Mouse (Mus musculus) E14TG2a.4 (cell line): ENCODE data around the gene Emd.
A peak's percentile ranks its signal among the peaks of the same experiment; 100 is the strongest.

Experiments
- H3K27me3 ChIP-seq: 2 replicates; pipeline ENCODE4 v1.6.1; 2014; ENCODE audit warnings: low read length, control low read depth; ENCODE audit not compliant: insufficient read depth
- H3K36me3 ChIP-seq: 2 replicates; pipeline ENCODE4 v1.6.1; 2014; ENCODE audit warnings: low read length, control low read depth; ENCODE audit not compliant: insufficient read depth
- H3K4me1 ChIP-seq: replicated peaks from 2 replicates; pipeline ENCODE4 v1.6.1; 2014; ENCODE audit warnings: low read depth, low read length, control low read depth
- H3K4me3 ChIP-seq: replicated peaks from 2 replicates; pipeline ENCODE4 v1.5.1; 2014; ENCODE audit warnings: mild to moderate bottlenecking, low read length
- H3K9me3 ChIP-seq: 2 replicates; pipeline ENCODE4 v1.6.1; 2014; ENCODE audit warnings: low read length, control low read depth
- CTCF ChIP-seq: conservative IDR thresholded peaks from 2 replicates; pipeline ENCODE4 v1.5.1; 2014; ENCODE audit warnings: low read length
- NANOG ChIP-seq: IDR thresholded peaks from 2 replicates; pipeline ENCODE4 v1.6.1; 2014; ENCODE audit warnings: borderline replicate concordance, low read length, mixed read lengths
- POU5F1 ChIP-seq: IDR thresholded peaks from 2 replicates; pipeline ENCODE4 v1.6.1; 2014; ENCODE audit warnings: low read length, borderline replicate concordance

Emd gene

DNA sequence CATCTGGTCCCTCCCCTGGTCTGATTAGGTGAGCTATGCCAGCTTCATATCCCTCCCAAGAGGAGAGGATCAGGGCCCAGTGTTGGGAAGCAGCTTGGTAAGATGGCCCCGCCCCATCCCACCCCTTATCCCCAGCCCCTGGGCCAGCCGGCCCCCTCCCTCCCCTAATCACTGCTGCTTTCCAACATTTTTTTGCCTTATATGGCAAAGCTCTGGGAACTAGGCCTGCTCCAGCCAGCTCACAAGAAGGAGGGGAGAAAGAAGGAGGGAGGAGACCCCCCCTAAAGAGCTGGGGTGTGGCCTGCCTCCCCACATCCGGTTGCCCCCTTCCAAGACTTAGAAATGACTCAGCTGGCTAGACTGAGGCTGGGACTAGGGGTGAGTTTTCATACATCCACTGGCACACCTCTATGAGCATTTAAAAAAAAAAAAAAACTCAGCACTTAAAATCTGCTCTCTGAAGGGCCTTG, 9.8 kb upstream of the Emd start:
- H3K9me3 ChIP-seq: no peaks in the 10 kb centered on the region
- peak overlapping the region; percentile 86 for H3K4me3 ChIP-seq
- TF ChIP-seq CTCF (no peak), NANOG (no peak), POU5F1 (no peak)
- no peaks in the 10 kb centered on the region for H3K27me3 ChIP-seq
- peaks cover 38% of the 10 kb centered on the region for H3K4me1 ChIP-seq
- peaks cover 45% of the 10 kb centered on the region for H3K36me3 ChIP-seq

GRCm38 (mm10) chrX:74245107-74245506, 9.4 kb upstream of the Emd start:
- no peaks in the 10 kb centered on the region for H3K9me3 ChIP-seq
- peak overlapping the region; percentile 86 for H3K4me3 ChIP-seq
- TF ChIP-seq POU5F1 (no peak), NANOG (no peak), CTCF (no peak)
- H3K4me1 ChIP-seq: peaks cover 38% of the 10 kb centered on the region
- no peaks in the 10 kb centered on the region for H3K27me3 ChIP-seq
- peaks cover 40% of the 10 kb centered on the region for H3K36me3 ChIP-seq

DNA sequence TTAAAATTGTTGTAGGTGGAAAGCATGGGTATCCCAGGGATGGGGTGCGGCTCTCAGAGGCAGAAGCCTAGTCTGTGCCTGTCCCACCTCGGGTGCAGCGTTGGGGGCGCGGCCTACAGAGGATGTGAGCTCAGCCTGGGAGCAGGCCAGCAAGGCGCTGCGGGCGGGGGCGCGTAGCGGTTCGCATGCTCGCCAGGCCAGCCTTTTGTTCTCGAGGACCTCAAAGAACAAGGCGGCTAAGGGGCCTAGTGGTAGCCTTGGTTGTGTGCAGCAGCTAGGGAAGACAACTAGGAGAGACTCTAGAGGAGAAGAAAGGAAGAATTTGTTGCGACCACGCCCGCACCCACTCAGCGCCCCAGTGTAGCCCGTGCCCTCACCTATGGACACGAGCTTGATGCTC, 8.8 kb upstream of the Emd start:
- H3K9me3 ChIP-seq: no peaks in the 10 kb centered on the region
- TF ChIP-seq NANOG: no peak
- H3K4me3 ChIP-seq: peak overlapping the region; percentile 86
- H3K36me3 ChIP-seq: peaks cover 34% of the 10 kb centered on the region
- no peaks in the 10 kb centered on the region for H3K27me3 ChIP-seq
- peaks cover 38% of the 10 kb centered on the region for H3K4me1 ChIP-seq

GRCm38 (mm10) chrX:74246213-74246681, 8.2 kb upstream of the Emd start:
- Histone ChIP-seq H3K4me1 (peaks cover 38% of the 10 kb centered on the region), H3K9me3 (no peaks in the 10 kb centered on the region), H3K36me3 (peaks cover 29% of the 10 kb centered on the region), H3K4me3 (peak overlapping the region; percentile 86), H3K27me3 (no peaks in the 10 kb centered on the region)
- no peak for TF ChIP-seq CTCF
- TF ChIP-seq POU5F1: no peak
- TF ChIP-seq NANOG: no peak

DNA sequence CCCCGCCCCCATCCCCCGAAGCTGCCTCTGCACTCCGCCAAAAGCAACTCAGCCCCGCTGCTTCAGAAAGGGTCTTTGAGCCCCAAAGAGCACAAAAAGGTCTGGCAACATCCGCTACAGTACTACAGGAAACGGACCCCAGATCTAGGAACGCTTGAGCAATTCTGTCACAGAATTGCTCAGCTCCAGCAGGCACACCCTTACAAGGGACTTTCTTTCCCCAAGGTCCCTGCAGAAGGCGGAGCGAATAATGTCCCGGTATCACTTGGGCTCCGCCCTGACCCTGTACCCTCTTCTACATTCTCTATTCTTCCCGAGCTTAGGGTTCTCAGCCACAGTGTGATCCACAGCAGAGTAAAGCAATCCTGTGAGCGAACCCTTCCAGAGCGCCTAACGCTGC, 7.8 kb upstream of the Emd start:
- Histone ChIP-seq H3K27me3 (no peaks in the 10 kb centered on the region), H3K4me1 (peaks cover 38% of the 10 kb centered on the region), H3K4me3 (peak overlapping the region; percentile 71), H3K36me3 (peaks cover 24% of the 10 kb centered on the region), H3K9me3 (no peaks in the 10 kb centered on the region)
- TF ChIP-seq NANOG: no peak
- no peak for TF ChIP-seq CTCF
- TF ChIP-seq POU5F1: no peak

- no peaks in the 10 kb centered on the region for H3K9me3 ChIP-seq
- H3K36me3 ChIP-seq: peaks cover 5% of the 10 kb centered on the region
- peak overlapping the region; percentile 75; the same call in 1 of the 2 replicates for H3K4me3 ChIP-seq
- no peak for TF ChIP-seq NANOG
- peak; percentile 38 for TF ChIP-seq CTCF
- TF ChIP-seq POU5F1: no peak
- no peaks in the 10 kb centered on the region for H3K27me3 ChIP-seq
- peaks cover 23% of the 10 kb centered on the region for H3K4me1 ChIP-seq
Measured at GRCm38 (mm10) chrX:74248651-74249050, 5.8 kb upstream of the Emd start.

GRCm38 (mm10) chrX:74249615-74250014, 4.9 kb upstream of the Emd start, which contains the start of gene Flna:
Flna (minus strand) TSS chrX:74249820.
- Histone ChIP-seq H3K36me3 (no peaks in the 10 kb centered on the region), H3K4me1 (peaks cover 16% of the 10 kb centered on the region), H3K9me3 (no peaks in the 10 kb centered on the region), H3K4me3 (peak within 1 kb of the TSS; percentile 75), H3K27me3 (no peaks in the 10 kb centered on the region)
- no peak for TF ChIP-seq NANOG
- TF ChIP-seq CTCF: no peak
- TF ChIP-seq POU5F1: no peak

DNA sequence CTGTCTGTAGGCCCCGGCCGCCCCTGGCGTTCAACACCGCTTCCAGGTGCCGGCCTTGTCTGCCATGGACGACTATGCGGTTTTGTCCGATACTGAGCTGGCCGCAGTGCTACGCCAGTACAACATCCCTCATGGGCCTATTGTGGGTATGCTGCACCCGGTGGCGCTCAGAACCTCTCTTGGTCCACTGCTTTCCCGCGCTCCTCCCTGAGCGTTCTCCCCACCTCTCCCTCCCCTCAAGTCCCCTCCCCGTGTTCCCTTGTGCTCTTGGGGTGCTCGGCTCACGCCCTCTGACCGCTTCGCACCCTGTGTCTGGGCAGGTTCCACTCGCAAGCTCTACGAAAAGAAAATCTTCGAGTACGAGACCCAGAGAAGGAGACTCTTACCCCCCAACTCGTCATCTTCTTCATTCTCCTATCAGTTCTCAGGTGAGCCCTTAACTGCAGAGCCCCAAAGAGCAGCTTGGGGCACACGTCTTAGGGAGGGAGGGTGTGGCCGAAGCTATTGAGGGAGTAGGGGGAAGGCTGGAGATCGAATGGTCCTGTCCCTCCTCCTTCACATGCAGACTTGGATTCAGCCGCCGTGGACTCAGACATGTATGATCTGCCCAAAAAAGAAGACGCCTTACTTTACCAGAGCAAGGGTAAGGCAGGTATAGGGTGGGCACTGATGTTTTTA, 540 bp downstream of the Emd start:
- Histone ChIP-seq H3K9me3 (no peaks in the 10 kb centered on the region), H3K27me3 (no peaks in the 10 kb centered on the region), H3K36me3 (peaks cover 38% of the 10 kb centered on the region), H3K4me3 (peak overlapping the region; percentile 85), H3K4me1 (peaks cover 9% of the 10 kb centered on the region)
- TF ChIP-seq NANOG (no peak), POU5F1 (no peak), CTCF (no peak)

GRCm38 (mm10) chrX:74257746-74258145, 3.3 kb downstream of the Emd start:
- Histone ChIP-seq H3K9me3 (no peaks in the 10 kb centered on the region), H3K36me3 (peaks cover 41% of the 10 kb centered on the region), H3K27me3 (no peaks in the 10 kb centered on the region), H3K4me3 (no peak overlapping the region), H3K4me1 (peaks cover 9% of the 10 kb centered on the region)
- no peak for TF ChIP-seq CTCF
- no peak for TF ChIP-seq POU5F1
- no peak for TF ChIP-seq NANOG
